Mouse (Mus musculus) layer of hippocampus, adult 9-11 months (tissue): ENCODE data around the gene Lst1.
"Not testable (repeated sequence)": the region's sequence is repeated elsewhere in the genome, so short reads cannot be mapped to it uniquely, and the experiment has no call there.

Experiments used
- DNase-seq: peaks from one replicate; pipeline ENCODE4 v3.0.0; 2022

Gene Lst1

GRCm38 (mm10) chr17:35187959-35188610 is at the start of gene Lst1:
Gene Lst1, minus strand, starts transcription at chr17:35188439.
- DNase-seq: no peak

- no peak for DNase-seq
Measured at GRCm38 (mm10) chr17:35237504-35237903, 49.3 kb upstream of the Lst1 start.

- DNase-seq: no peak
Measured at GRCm38 (mm10) chr17:35236996-35237395, 48.8 kb upstream of the Lst1 start.

- peak; percentile 97 for DNase-seq
Measured at GRCm38 (mm10) chr17:35236390-35236746, 48.1 kb upstream of the Lst1 start.

GRCm38 (mm10) chr17:35235614-35236389 is 47.6 kb upstream of the Lst1 start, which contains the start of gene Nfkbil1:
Gene Nfkbil1, minus strand, starts transcription at chr17:35235792.
- peak; percentile 95 for DNase-seq

GRCm38 (mm10) chr17:35234903-35235302 is 46.7 kb upstream of the Lst1 start:
- DNase-seq: no peak

GRCm38 (mm10) chr17:35234090-35234489 is 45.9 kb upstream of the Lst1 start:
- not testable (repeated sequence) for DNase-seq

GRCm38 (mm10) chr17:35233114-35233980 is 45.1 kb upstream of the Lst1 start, which contains the start of gene Atp6v1g2:
Gene Atp6v1g2, plus strand, starts transcription at chr17:35233660.
- peak; percentile 65 for DNase-seq

GRCm38 (mm10) chr17:35232659-35233058 is 44.4 kb upstream of the Lst1 start:
- no peak for DNase-seq

- peak; percentile 78 for DNase-seq
Measured at GRCm38 (mm10) chr17:35232043-35232442, 43.8 kb upstream of the Lst1 start.

DNA sequence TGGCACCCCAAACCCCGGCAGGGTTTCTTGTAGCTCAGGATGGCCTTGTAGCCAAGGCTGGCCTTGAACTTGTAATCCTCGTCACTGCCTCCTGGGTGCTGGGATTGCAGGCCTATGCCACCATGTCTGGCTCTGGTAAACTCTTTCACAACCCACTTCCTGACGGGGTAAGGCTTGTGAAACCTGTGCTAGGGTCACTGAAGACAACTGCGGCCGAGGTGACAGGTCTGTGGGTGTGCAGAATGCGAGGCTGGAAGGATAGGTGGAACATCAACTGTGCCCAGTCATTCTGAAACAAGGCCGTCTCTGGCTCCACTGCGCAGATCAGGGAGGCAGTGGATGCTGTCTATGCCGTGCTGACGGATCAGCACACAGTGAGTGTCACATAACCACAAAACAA is 42.8 kb upstream of the Lst1 start:
- DNase-seq: no peak

GRCm38 (mm10) chr17:35226561-35227046 is 38.4 kb upstream of the Lst1 start:
- no peak for DNase-seq

DNA sequence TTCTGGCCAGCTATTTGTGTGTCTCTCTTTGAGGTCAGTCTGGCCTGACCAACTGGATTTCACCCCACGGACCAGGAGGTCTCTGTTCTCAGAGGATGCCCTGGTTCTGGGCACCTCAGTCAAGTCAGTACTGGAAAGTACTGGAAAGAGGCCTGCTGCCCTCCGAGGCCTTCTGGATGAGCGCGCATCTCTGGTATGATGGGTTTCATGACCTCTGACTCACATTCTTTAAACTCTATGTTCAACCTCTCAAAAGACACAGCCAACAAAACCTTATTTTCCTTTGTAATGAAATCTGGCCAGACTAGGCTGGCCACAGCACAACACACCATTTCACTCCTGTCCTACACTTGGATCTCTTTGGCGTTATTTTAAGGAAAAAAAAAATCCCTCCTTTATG is 37.2 kb upstream of the Lst1 start:
- no peak for DNase-seq

DNA sequence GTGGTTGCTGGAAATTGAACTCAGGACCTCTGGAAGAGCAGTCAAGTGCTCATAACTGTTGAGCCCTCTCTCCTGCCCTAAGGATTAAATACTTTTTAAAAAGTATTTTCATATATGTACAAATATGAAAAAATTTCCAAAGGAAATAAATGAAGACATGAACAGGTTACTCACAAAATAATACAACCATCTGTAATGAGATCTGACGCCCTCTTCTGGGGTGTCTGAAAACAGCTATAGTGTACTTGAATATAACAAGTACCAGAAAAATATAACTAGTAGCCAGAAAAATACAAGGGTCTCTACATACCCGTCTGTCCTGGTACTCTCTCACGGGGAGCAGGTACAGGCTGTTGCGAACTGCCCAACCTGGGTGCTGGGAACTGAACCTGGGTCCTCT is 36.4 kb upstream of the Lst1 start:
- no peak for DNase-seq

DNA sequence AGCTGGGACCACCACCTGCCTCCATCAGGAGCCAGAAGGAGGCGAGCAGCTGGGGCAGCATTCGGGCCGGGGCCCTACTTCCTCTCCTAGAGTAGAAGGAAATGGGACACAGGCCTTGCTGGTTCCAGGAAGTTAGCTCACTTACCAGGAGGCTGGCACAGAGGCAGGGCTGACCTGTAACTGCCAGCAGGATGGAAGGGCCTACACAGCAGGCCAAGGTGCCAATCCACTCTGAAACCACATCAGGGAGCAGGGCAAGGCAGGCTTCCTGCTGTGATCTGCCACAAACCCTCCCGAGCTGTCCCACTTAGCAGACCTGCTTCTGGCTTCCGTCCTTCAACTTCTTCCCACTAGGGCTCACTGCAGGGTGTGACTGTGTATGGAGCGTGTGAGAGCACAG is 34.1 kb upstream of the Lst1 start:
- no peak for DNase-seq

- no peak for DNase-seq
Measured at GRCm38 (mm10) chr17:35220156-35220952, 32.1 kb upstream of the Lst1 start, which contains the start of gene Gm16181. Gene Gm16181, plus strand, starts transcription at chr17:35220834.

GRCm38 (mm10) chr17:35219601-35220041 is 31.4 kb upstream of the Lst1 start:
- DNase-seq: no peak

GRCm38 (mm10) chr17:35218516-35219193 is 30.4 kb upstream of the Lst1 start:
- no peak for DNase-seq

GRCm38 (mm10) chr17:35213071-35213470 is 24.8 kb upstream of the Lst1 start:
- no peak for DNase-seq

GRCm38 (mm10) chr17:35210593-35210992 is 22.4 kb upstream of the Lst1 start:
- no peak for DNase-seq

GRCm38 (mm10) chr17:35209785-35210535 is 21.7 kb upstream of the Lst1 start:
- DNase-seq: no peak
